Mouse (Mus musculus): ENCODE measurements around the gene Parp12. TPM values are rescaled to one million over a fixed set of nuclear protein-coding genes. Genes with fewer than 3 reads are reported as not detected.
A peak's percentile ranks its signal among the peaks of the same experiment; 100 is the strongest.

Parp12 gene
- polyA plus RNA-seq, 1 experiment from 2014 or later: 4.8 TPM

- Histone ChIP-seq H3K9ac (replicated peaks; ENCODE audit: low read length) (no peak overlapping the region), H3K4me1 (ENCODE audit: control insufficient read depth, insufficient read depth, low read length) (no peaks in the 10 kb centered on the region), H3K9me3 (ENCODE audit: control insufficient read depth, low read length) (peaks cover 5% of the 10 kb centered on the region; the same call in 1 of the 2 replicates), H3K4me2 (ENCODE audit: low read length) (no peak overlapping the region), H3K27me3 (ENCODE audit: control insufficient read depth, insufficient read depth, low read length) (peaks cover 32% of the 10 kb centered on the region), H3K36me3 (ENCODE audit: control insufficient read depth, insufficient read depth, low read length) (no peaks in the 10 kb centered on the region), H3K27ac (replicated peaks; ENCODE audit: low read depth, low read length) (no peak overlapping the region), H3K4me3 (replicated peaks; ENCODE audit: low read depth, low read length) (no peak overlapping the region)
- ATAC-seq (ENCODE audit: low FRiP score, low TSS enrichment): no peak
- 82% methylated on average over 1 of the region's 1 CpGs for WGBS
- DNase-seq: no peak
Measured at GRCm38 (mm10) chr6:39115438-39115837, 2.7 kb downstream of the Parp12 start.

GRCm38 (mm10) chr6:39113141-39113540, 5.0 kb downstream of the Parp12 start:
- DNase-seq (no peak), ATAC-seq (ENCODE audit: low FRiP score, low TSS enrichment) (no peak)
- Histone ChIP-seq H3K9me3 (ENCODE audit: control insufficient read depth, low read length) (no peaks in the 10 kb centered on the region), H3K27ac (replicated peaks; ENCODE audit: low read depth, low read length) (no peak overlapping the region), H3K9ac (replicated peaks; ENCODE audit: low read length) (no peak overlapping the region), H3K4me1 (ENCODE audit: control insufficient read depth, insufficient read depth, low read length) (no peaks in the 10 kb centered on the region), H3K27me3 (ENCODE audit: control insufficient read depth, insufficient read depth, low read length) (peaks cover 23% of the 10 kb centered on the region), H3K4me3 (replicated peaks; ENCODE audit: low read depth, low read length) (no peak overlapping the region), H3K4me2 (ENCODE audit: low read length) (no peak overlapping the region), H3K36me3 (ENCODE audit: control insufficient read depth, insufficient read depth, low read length) (no peaks in the 10 kb centered on the region)
- WGBS: 81% methylated on average over 3 of the region's 3 CpGs

DNA sequence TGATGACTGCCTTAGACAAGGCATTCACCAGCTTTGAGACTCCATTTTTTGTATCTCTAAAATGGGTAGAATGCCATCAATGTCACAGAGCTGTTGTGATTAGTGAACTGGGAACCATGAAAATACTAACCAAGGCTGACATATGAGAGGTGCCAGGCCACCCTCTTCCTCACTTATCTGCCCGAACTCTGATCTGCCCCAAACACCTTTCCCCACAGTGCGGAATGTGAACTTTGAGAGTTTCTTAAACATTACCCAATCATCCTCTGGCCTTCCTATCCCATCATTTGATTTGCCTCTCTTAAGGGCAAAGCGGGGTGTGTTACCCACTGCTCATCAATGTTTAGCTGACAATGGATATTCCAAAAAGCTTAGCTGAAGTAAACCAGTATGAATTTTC, 5.4 kb downstream of the Parp12 start:
- H3K4me1 ChIP-seq (ENCODE audit: control insufficient read depth, insufficient read depth, low read length): no peaks in the 10 kb centered on the region
- no peak overlapping the region for H3K4me2 ChIP-seq (ENCODE audit: low read length)
- 93% methylated on average over 3 of the region's 3 CpGs for WGBS

GRCm38 (mm10) chr6:39106812-39107211, 11.3 kb downstream of the Parp12 start:
- Histone ChIP-seq H3K4me3 (replicated peaks; ENCODE audit: low read depth, low read length) (no peak overlapping the region), H3K27ac (replicated peaks; ENCODE audit: low read depth, low read length) (no peak overlapping the region), H3K4me2 (ENCODE audit: low read length) (no peak overlapping the region), H3K4me1 (ENCODE audit: control insufficient read depth, insufficient read depth, low read length) (no peaks in the 10 kb centered on the region), H3K27me3 (ENCODE audit: control insufficient read depth, insufficient read depth, low read length) (no peaks in the 10 kb centered on the region), H3K9me3 (ENCODE audit: control insufficient read depth, low read length) (no peaks in the 10 kb centered on the region), H3K9ac (replicated peaks; ENCODE audit: low read length) (no peak overlapping the region), H3K36me3 (ENCODE audit: control insufficient read depth, insufficient read depth, low read length) (no peaks in the 10 kb centered on the region)
- 50% methylated on average over 2 of the region's 2 CpGs for whole genome bisulfite sequencing
- DNase-seq: peak; percentile 23
- no peak for ATAC-seq (ENCODE audit: low FRiP score, low TSS enrichment)

More for the DNA sequence above, 5.4 kb downstream of the Parp12 start:
- H3K9ac ChIP-seq (replicated peaks; ENCODE audit: low read length): no peak overlapping the region
- no peaks in the 10 kb centered on the region for H3K36me3 ChIP-seq (ENCODE audit: control insufficient read depth, insufficient read depth, low read length)
- H3K27me3 ChIP-seq (ENCODE audit: control insufficient read depth, insufficient read depth, low read length): peaks cover 18% of the 10 kb centered on the region
- DNase-seq (no peak), ATAC-seq (ENCODE audit: low FRiP score, low TSS enrichment) (no peak)
- H3K4me3 ChIP-seq (replicated peaks; ENCODE audit: low read depth, low read length): no peak overlapping the region
- no peak overlapping the region for H3K27ac ChIP-seq (replicated peaks; ENCODE audit: low read depth, low read length)
- no peaks in the 10 kb centered on the region for H3K9me3 ChIP-seq (ENCODE audit: control insufficient read depth, low read length)

GRCm38 (mm10) chr6:39104631-39105030, 13.5 kb downstream of the Parp12 start:
- Histone ChIP-seq H3K27me3 (ENCODE audit: control insufficient read depth, insufficient read depth, low read length) (no peaks in the 10 kb centered on the region), H3K27ac (replicated peaks; ENCODE audit: low read depth, low read length) (no peak overlapping the region), H3K9ac (replicated peaks; ENCODE audit: low read length) (no peak overlapping the region), H3K4me2 (ENCODE audit: low read length) (no peak overlapping the region), H3K36me3 (ENCODE audit: control insufficient read depth, insufficient read depth, low read length) (no peaks in the 10 kb centered on the region), H3K9me3 (ENCODE audit: control insufficient read depth, low read length) (no peaks in the 10 kb centered on the region), H3K4me1 (ENCODE audit: control insufficient read depth, insufficient read depth, low read length) (no peaks in the 10 kb centered on the region), H3K4me3 (replicated peaks; ENCODE audit: low read depth, low read length) (no peak overlapping the region)
- WGBS: 89% methylated on average over 4 of the region's 4 CpGs
- DNase-seq (no peak), ATAC-seq (ENCODE audit: low FRiP score, low TSS enrichment) (no peak)

DNA sequence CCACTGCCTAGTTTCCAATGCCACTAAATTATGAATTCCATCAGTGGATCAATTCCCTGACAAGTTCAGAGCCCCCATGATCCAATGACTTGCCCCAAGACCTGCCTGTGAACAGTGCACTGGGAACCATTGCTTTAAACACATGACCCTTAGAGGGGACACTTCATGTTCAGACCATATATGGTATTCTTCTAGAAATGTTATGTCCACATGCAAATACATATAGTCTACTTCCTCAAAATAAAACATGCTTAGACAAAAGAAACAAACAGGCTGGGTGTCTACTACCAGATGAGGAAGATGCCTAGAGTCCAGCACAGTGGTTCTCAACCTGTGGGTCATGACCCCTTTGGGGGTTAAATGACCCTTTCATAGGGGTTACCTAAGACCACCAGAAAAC, 41.7 kb downstream of the Parp12 start:
- ATAC-seq (ENCODE audit: low FRiP score, low TSS enrichment) (no peak), DNase-seq (no peak)
- H3K4me2 ChIP-seq (ENCODE audit: low read length): no peak overlapping the region

GRCm38 (mm10) chr6:39074186-39074585, 44.0 kb downstream of the Parp12 start:
- Histone ChIP-seq H3K27me3 (ENCODE audit: control insufficient read depth, insufficient read depth, low read length) (no peaks in the 10 kb centered on the region), H3K9me3 (ENCODE audit: control insufficient read depth, low read length) (no peaks in the 10 kb centered on the region), H3K4me3 (replicated peaks; ENCODE audit: low read depth, low read length) (no peak overlapping the region), H3K9ac (replicated peaks; ENCODE audit: low read length) (no peak overlapping the region), H3K4me2 (ENCODE audit: low read length) (no peak overlapping the region), H3K27ac (replicated peaks; ENCODE audit: low read depth, low read length) (no peak overlapping the region), H3K36me3 (ENCODE audit: control insufficient read depth, insufficient read depth, low read length) (no peaks in the 10 kb centered on the region), H3K4me1 (ENCODE audit: control insufficient read depth, insufficient read depth, low read length) (no peaks in the 10 kb centered on the region)
- no peak for DNase-seq
- no peak for ATAC-seq (ENCODE audit: low FRiP score, low TSS enrichment)

More for the DNA sequence above, 41.7 kb downstream of the Parp12 start:
- Histone ChIP-seq H3K27ac (replicated peaks; ENCODE audit: low read depth, low read length) (no peak overlapping the region), H3K36me3 (ENCODE audit: control insufficient read depth, insufficient read depth, low read length) (no peaks in the 10 kb centered on the region), H3K4me1 (ENCODE audit: control insufficient read depth, insufficient read depth, low read length) (no peaks in the 10 kb centered on the region), H3K9me3 (ENCODE audit: control insufficient read depth, low read length) (no peaks in the 10 kb centered on the region), H3K27me3 (ENCODE audit: control insufficient read depth, insufficient read depth, low read length) (no peaks in the 10 kb centered on the region), H3K9ac (replicated peaks; ENCODE audit: low read length) (no peak overlapping the region), H3K4me3 (replicated peaks; ENCODE audit: low read depth, low read length) (no peak overlapping the region)

- Histone ChIP-seq H3K4me3 (replicated peaks; ENCODE audit: low read depth, low read length) (no peak overlapping the region), H3K27me3 (ENCODE audit: control insufficient read depth, insufficient read depth, low read length) (no peaks in the 10 kb centered on the region), H3K4me1 (ENCODE audit: control insufficient read depth, insufficient read depth, low read length) (no peaks in the 10 kb centered on the region), H3K9ac (replicated peaks; ENCODE audit: low read length) (no peak overlapping the region), H3K4me2 (ENCODE audit: low read length) (no peak overlapping the region), H3K36me3 (ENCODE audit: control insufficient read depth, insufficient read depth, low read length) (no peaks in the 10 kb centered on the region), H3K27ac (replicated peaks; ENCODE audit: low read depth, low read length) (no peak overlapping the region), H3K9me3 (ENCODE audit: control insufficient read depth, low read length) (no peaks in the 10 kb centered on the region)
- DNase-seq (peak; percentile 43), ATAC-seq (ENCODE audit: low FRiP score, low TSS enrichment) (no peak)
- 46% methylated on average over 5 of the region's 5 CpGs for WGBS
Measured at GRCm38 (mm10) chr6:39072664-39073063, 45.5 kb downstream of the Parp12 start.

DNA sequence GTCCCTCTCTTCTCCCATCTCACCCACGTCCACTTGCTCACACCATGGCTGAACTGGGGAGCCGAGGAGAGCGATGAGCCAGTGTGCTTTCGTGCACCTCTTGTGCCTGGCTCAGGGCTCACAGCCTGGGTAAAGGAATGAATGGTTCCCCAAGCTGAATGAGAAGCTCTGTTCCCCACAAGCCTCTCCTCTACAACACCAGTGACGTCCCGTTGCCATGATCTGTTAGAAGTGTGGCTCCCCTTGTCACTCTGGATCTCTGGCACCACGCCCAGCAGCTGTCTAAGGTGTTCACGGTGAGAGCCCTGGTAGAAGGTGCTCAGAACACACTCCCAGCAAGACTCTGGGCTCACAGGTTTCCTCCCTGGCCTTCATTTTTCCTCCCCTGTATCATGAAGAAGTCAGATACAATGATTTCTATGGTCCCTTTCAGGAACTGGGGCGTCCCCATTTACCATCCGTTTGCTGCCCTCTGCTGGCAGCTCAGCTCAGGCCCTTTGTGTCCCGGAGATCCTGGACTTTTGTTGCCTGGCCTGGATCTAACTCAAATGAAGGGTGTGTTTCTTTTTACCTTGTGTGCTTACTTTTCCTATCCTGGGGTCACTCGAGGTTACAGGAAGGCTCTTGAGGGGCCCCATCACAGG, 51.1 kb downstream of the Parp12 start:
- Histone ChIP-seq H3K4me1 (ENCODE audit: control insufficient read depth, insufficient read depth, low read length) (no peaks in the 10 kb centered on the region), H3K36me3 (ENCODE audit: control insufficient read depth, insufficient read depth, low read length) (no peaks in the 10 kb centered on the region), H3K4me2 (ENCODE audit: low read length) (no peak overlapping the region), H3K9me3 (ENCODE audit: control insufficient read depth, low read length) (no peaks in the 10 kb centered on the region), H3K27ac (replicated peaks; ENCODE audit: low read depth, low read length) (0 out of 2 replicates have a peak overlapping the region, but pooled peaks have one; percentile 39), H3K9ac (replicated peaks; ENCODE audit: low read length) (no peak overlapping the region), H3K27me3 (ENCODE audit: control insufficient read depth, insufficient read depth, low read length) (no peaks in the 10 kb centered on the region), H3K4me3 (replicated peaks; ENCODE audit: low read depth, low read length) (no peak overlapping the region)
- WGBS: 42% methylated on average over 12 of the region's 12 CpGs
- DNase-seq (peak; percentile 97), ATAC-seq (ENCODE audit: low FRiP score, low TSS enrichment) (peak; percentile 77; the same call in 1 of the 2 replicates)

Data from midbrain, embryonic 14.5 days (tissue).